Mouse (Mus musculus): Measurements from ENCODE around the gene Tor1b. TPM values are rescaled to one million over a fixed set of nuclear protein-coding genes. Genes with fewer than 3 reads are reported as not detected.
A peak's percentile ranks its signal among the peaks of the same experiment; 100 is the strongest.

The Tor1b gene
- polyA plus RNA-seq, 1 experiment = 34.2 TPM

GRCm38 (mm10) chr2:30958726-30959125 is 6.0 kb downstream of the Tor1b start:
- H3K4me3 ChIP-seq (replicated peaks; ENCODE audit: control insufficient read depth, low read depth, low read length) = no peak overlapping the region
- 90% methylated on average over 14 of the region's 14 CpGs for WGBS
- H3K4me1 ChIP-seq (ENCODE audit: control insufficient read depth, insufficient read depth, low read length) = no peaks in the 10 kb centered on the region; the same call in 1 of the 2 replicates
- no peak overlapping the region for H3K27ac ChIP-seq (ENCODE audit: control insufficient read depth, insufficient read depth, low read depth, low read length, poor library complexity)
- TF ChIP-seq CTCF (IDR thresholded peaks at IDR 0.05; ENCODE audit: control insufficient read depth, insufficient read depth, low read length) (no peak), POLR2A (IDR thresholded peaks at IDR 0.05; ENCODE audit: borderline replicate concordance, control insufficient read depth, low read depth, low read length) (no peak)

GRCm38 (mm10) chr2:30959856-30960255 is 7.1 kb downstream of the Tor1b start:
- Histone ChIP-seq H3K4me3 (replicated peaks; ENCODE audit: control insufficient read depth, low read depth, low read length) (no peak overlapping the region), H3K4me1 (ENCODE audit: control insufficient read depth, insufficient read depth, low read length) (peaks cover 3% of the 10 kb centered on the region; the same call in 1 of the 2 replicates), H3K27ac (ENCODE audit: control insufficient read depth, insufficient read depth, low read depth, low read length, poor library complexity) (no peak overlapping the region; the same call in 1 of the 2 replicates)
- no peak for TF ChIP-seq POLR2A (IDR thresholded peaks at IDR 0.05; ENCODE audit: borderline replicate concordance, control insufficient read depth, low read depth, low read length)
- TF ChIP-seq CTCF (IDR thresholded peaks at IDR 0.05; ENCODE audit: control insufficient read depth, insufficient read depth, low read length) = no peak
- WGBS = 78% methylated on average over 5 of the region's 5 CpGs

GRCm38 (mm10) chr2:30962570-30963254 is 10.0 kb downstream of the Tor1b start:
- H3K4me3 ChIP-seq (replicated peaks; ENCODE audit: control insufficient read depth, low read depth, low read length) = no peak overlapping the region
- no peak overlapping the region for H3K27ac ChIP-seq (ENCODE audit: control insufficient read depth, insufficient read depth, low read depth, low read length, poor library complexity)
- TF ChIP-seq POLR2A (IDR thresholded peaks at IDR 0.05; ENCODE audit: borderline replicate concordance, control insufficient read depth, low read depth, low read length) = no peak
- H3K4me1 ChIP-seq (ENCODE audit: control insufficient read depth, insufficient read depth, low read length) = peaks cover 3% of the 10 kb centered on the region; the same call in 1 of the 2 replicates
- 84% methylated on average over 11 of the region's 11 CpGs for WGBS

GRCm38 (mm10) chr2:30965627-30966026 is 12.9 kb downstream of the Tor1b start:
- peak overlapping the region; percentile 68 for H3K27ac ChIP-seq (ENCODE audit: control insufficient read depth, insufficient read depth, low read depth, low read length, poor library complexity)
- TF ChIP-seq POLR2A (IDR thresholded peaks at IDR 0.05; ENCODE audit: borderline replicate concordance, control insufficient read depth, low read depth, low read length) = no peak
- TF ChIP-seq CTCF (IDR thresholded peaks at IDR 0.05; ENCODE audit: control insufficient read depth, insufficient read depth, low read length) = no peak
- WGBS = 51% methylated on average over 8 of the region's 8 CpGs
- H3K4me3 ChIP-seq (replicated peaks; ENCODE audit: control insufficient read depth, low read depth, low read length) = peak overlapping the region; percentile 40
- H3K4me1 ChIP-seq (ENCODE audit: control insufficient read depth, insufficient read depth, low read length) = peaks cover 3% of the 10 kb centered on the region; the same call in 1 of the 2 replicates

GRCm38 (mm10) chr2:30966826-30967225 is 14.1 kb downstream of the Tor1b start:
- Histone ChIP-seq H3K4me3 (replicated peaks; ENCODE audit: control insufficient read depth, low read depth, low read length) (peak overlapping the region; percentile 91), H3K27ac (ENCODE audit: control insufficient read depth, insufficient read depth, low read depth, low read length, poor library complexity) (peak overlapping the region; percentile 91), H3K4me1 (ENCODE audit: control insufficient read depth, insufficient read depth, low read length) (peaks cover 3% of the 10 kb centered on the region; the same call in 1 of the 2 replicates)
- TF ChIP-seq CTCF (IDR thresholded peaks at IDR 0.05; ENCODE audit: control insufficient read depth, insufficient read depth, low read length) (no peak), POLR2A (IDR thresholded peaks at IDR 0.05; ENCODE audit: borderline replicate concordance, control insufficient read depth, low read depth, low read length) (no peak)
- 1% methylated on average over 16 of the region's 16 CpGs for WGBS

GRCm38 (mm10) chr2:30967352-30968327 is 14.9 kb downstream of the Tor1b start, which contains the start of gene Tor1a:
TSS of gene Tor1a (minus strand) at chr2:30967933.
- 3% methylated on average over 59 of the region's 59 CpGs for WGBS
- H3K4me3 ChIP-seq (replicated peaks; ENCODE audit: control insufficient read depth, low read depth, low read length) = peak within 1 kb of the TSS; percentile 91
- H3K4me1 ChIP-seq (ENCODE audit: control insufficient read depth, insufficient read depth, low read length) = peaks cover 3% of the 10 kb centered on the region; the same call in 1 of the 2 replicates
- H3K27ac ChIP-seq (ENCODE audit: control insufficient read depth, insufficient read depth, low read depth, low read length, poor library complexity) = peak within 1 kb of the TSS; percentile 91
- TF ChIP-seq POLR2A (IDR thresholded peaks at IDR 0.05; ENCODE audit: borderline replicate concordance, control insufficient read depth, low read depth, low read length) = peak; percentile 73; the same call in 1 of the 2 replicates
- no peak for TF ChIP-seq CTCF (IDR thresholded peaks at IDR 0.05; ENCODE audit: control insufficient read depth, insufficient read depth, low read length)

GRCm38 (mm10) chr2:30981790-30982513 is 29.2 kb downstream of the Tor1b start, which contains the start of the genes BC005624 and Usp20:
TSS of gene BC005624 (minus strand) at chr2:30982201.
TSS of gene Usp20 (plus strand) at chr2:30982279.
- peaks cover 3% of the 10 kb centered on the region for H3K4me1 ChIP-seq (ENCODE audit: control insufficient read depth, insufficient read depth, low read length)
- peak; percentile 15; the same call in 1 of the 2 replicates for TF ChIP-seq CTCF (IDR thresholded peaks at IDR 0.05; ENCODE audit: control insufficient read depth, insufficient read depth, low read length)
- TF ChIP-seq POLR2A (IDR thresholded peaks at IDR 0.05; ENCODE audit: borderline replicate concordance, control insufficient read depth, low read depth, low read length) = peak; percentile 53; the same call in 1 of the 2 replicates
- WGBS = under 1% methylated on average over 66 of the region's 66 CpGs
- peak within 1 kb of the TSS; percentile 90 for H3K4me3 ChIP-seq (replicated peaks; ENCODE audit: control insufficient read depth, low read depth, low read length)
- peak within 1 kb of the TSS; percentile 10; the same call in 1 of the 2 replicates for H3K27ac ChIP-seq (ENCODE audit: control insufficient read depth, insufficient read depth, low read depth, low read length, poor library complexity)

Measured in bone marrow, adult 2 months (tissue).